Mouse (Mus musculus) common myeloid progenitor, adult 5-6 weeks (primary cell): ENCODE measurements around the gene Blvra. TPM values are rescaled to one million over a fixed set of nuclear protein-coding genes. Genes with fewer than 3 reads are reported as not detected.
"Not testable (repeated sequence)": the region's sequence is repeated elsewhere in the genome, so short reads cannot be mapped to it uniquely, and the experiment has no call there.

ENCODE experiments used
- ATAC-seq: replicated peaks from 2 replicates; pipeline ENCODE4 v1.8.0; 2016; ENCODE audit warnings: low read depth, mild to moderate bottlenecking, moderate TSS enrichment, inconsistent platforms; ENCODE audit not compliant: poor library complexity, severe bottlenecking
- total RNA-seq: library from RNA; stranded (forward); fragments of 200-1000, 187-1606 nt; gene quantifications from 2 replicates; pipeline ENCODE4 v1.2.3, GENCODE M21; 2017

The Blvra gene
- total RNA-seq, 1 experiment from 2014 or later, result 35.7 TPM

GRCm38 (mm10) chr2:127133621-127134461 lies 63.4 kb downstream of the Blvra start, which contains the start of gene Ncaph:
TSS of gene Ncaph (minus strand) at chr2:127133954.
- ATAC-seq, result peak; percentile 77

- ATAC-seq, result not testable (repeated sequence)
Observed at GRCm38 (mm10) chr2:127135255-127135654, 64.8 kb downstream of the Blvra start.

GRCm38 (mm10) chr2:127136979-127137378 lies 66.5 kb downstream of the Blvra start:
- ATAC-seq, result peak; percentile 34

GRCm38 (mm10) chr2:127137838-127138420 lies 67.5 kb downstream of the Blvra start:
- no peak for ATAC-seq

- no peak for ATAC-seq
Observed at GRCm38 (mm10) chr2:127138449-127138848, 68.0 kb downstream of the Blvra start.

GRCm38 (mm10) chr2:127139094-127139493 lies 68.6 kb downstream of the Blvra start:
- ATAC-seq, result peak; percentile 23

GRCm38 (mm10) chr2:127139605-127140004 lies 69.1 kb downstream of the Blvra start:
- no peak for ATAC-seq

- no peak for ATAC-seq
Observed at GRCm38 (mm10) chr2:127140011-127140410, 69.5 kb downstream of the Blvra start.

- 0 out of 2 replicates have a peak, but pooled peaks have one; percentile 9 for ATAC-seq
Observed at GRCm38 (mm10) chr2:127142031-127142430, 71.6 kb downstream of the Blvra start.

- ATAC-seq, result 0 out of 2 replicates have a peak, but pooled peaks have one; percentile 5
Observed at GRCm38 (mm10) chr2:127142577-127143157, 72.2 kb downstream of the Blvra start.

- peak; percentile 89 for ATAC-seq
Observed at GRCm38 (mm10) chr2:127143158-127144063, 72.9 kb downstream of the Blvra start, which contains the start of gene Itpripl1. TSS of gene Itpripl1 (minus strand) at chr2:127143442.

- ATAC-seq, result no peak
Observed at GRCm38 (mm10) chr2:127145699-127146098, 75.2 kb downstream of the Blvra start.

Other genes with a start within 250 kb of the Blvra start
- gene Trpm7, start 194.4 kb upstream of the Blvra start, total RNA-seq, result 76.3 and 80.2 TPM in 2 replicates
- 34.6 and 36.8 TPM in 2 replicates for gene Sppl2a, start 137.4 kb upstream of the Blvra start, total RNA-seq
- gene Ap4e1, start 61.9 kb upstream of the Blvra start, total RNA-seq, result 13.7 and 19.9 TPM in 2 replicates
- gene Ncaph, start 63.3 kb downstream of the Blvra start, total RNA-seq, result 58.5 and 73.9 TPM in 2 replicates
- gene Itpripl1, start 72.8 kb downstream of the Blvra start, total RNA-seq, result 24.5 and 25.4 TPM in 2 replicates
- gene 1810024B03Rik, start 137.6 kb downstream of the Blvra start, total RNA-seq, result 4.4 and 6.5 TPM in 2 replicates
- 180 and 226 TPM in 2 replicates for gene Snrnp200, start 137.7 kb downstream of the Blvra start, total RNA-seq
- gene Ciao1, start 177.2 kb downstream of the Blvra start, total RNA-seq, result 21.1 and 36.1 TPM in 2 replicates
- gene Tmem127, start 177.2 kb downstream of the Blvra start, total RNA-seq, result 22.2 and 25.9 TPM in 2 replicates
- gene Stard7, start 199.6 kb downstream of the Blvra start, total RNA-seq, result 166 and 172 TPM in 2 replicates